Mouse (Mus musculus) forebrain, embryonic 12.5 days (tissue): ENCODE data around the gene Pigk. TPM values are rescaled to one million over a fixed set of nuclear protein-coding genes. Genes with fewer than 3 reads are reported as not detected.
A peak's percentile ranks its signal among the peaks of the same experiment; 100 is the strongest.

ENCODE experiments used
- ATAC-seq: fragments of 200-750 bp; cut with Nextera tagmentation; 2 replicates; pipeline ENCODE4 v1.8.0; 2017; ENCODE audit warnings: moderate TSS enrichment; ENCODE audit not compliant: low FRiP score
- H3K27ac ChIP-seq: fragments of 300-500 bp; sonication (generic); 2 replicates; pipeline ENCODE4 v1.5.1; 2016; ENCODE audit warnings: mild to moderate bottlenecking
- H3K27me3 ChIP-seq: fragments of 300-500 bp; sonication (generic); 2 replicates; pipeline ENCODE4 v1.6.1; 2016; ENCODE audit warnings: mild to moderate bottlenecking
- H3K36me3 ChIP-seq: fragments of 300-500 bp; sonication (generic); replicated peaks from 2 replicates; pipeline ENCODE4 v1.6.1; 2016; ENCODE audit warnings: mild to moderate bottlenecking
- H3K4me1 ChIP-seq: fragments of 300-500 bp; sonication (generic); 2 replicates; pipeline ENCODE4 v1.6.1; 2016
- H3K4me2 ChIP-seq: fragments of 300-500 bp; sonication (generic); 2 replicates; pipeline ENCODE4 v1.6.1; 2016; ENCODE audit warnings: mild to moderate bottlenecking, moderate library complexity
- H3K4me3 ChIP-seq: fragments of 300-500 bp; sonication (generic); replicated peaks from 2 replicates; pipeline ENCODE4 v1.5.1; 2016; ENCODE audit warnings: mild to moderate bottlenecking
- H3K9ac ChIP-seq: fragments of 300-500 bp; sonication (generic); 2 replicates; pipeline ENCODE4 v1.6.1; 2016; ENCODE audit warnings: mild to moderate bottlenecking
- H3K9me3 ChIP-seq: fragments of 300-500 bp; sonication (generic); 2 replicates; pipeline ENCODE4 v1.6.1; 2016
- WGBS: fragments of 180-500 bp; shearing (Covaris S2); methylation state at CpG from one replicate; pipeline ENCODE4 v1.1.7; 2016; 5-methylcytosine and 5-hydroxymethylcytosine counted together
- polyA plus RNA-seq: library from polyadenylated mRNA; unstranded; fragments of >200 nt; fragmentation: Nextera tagmentation; extraction: Ambion mirVana; gene quantifications from 2 replicates; pipeline ENCODE4 v1.2.1, GENCODE M21; 2016

Pigk gene
- polyA plus RNA-seq, 1 experiment from 2014 or later, result 32.5 TPM

- no peaks in the 10 kb centered on the region for H3K36me3 ChIP-seq
- H3K9ac ChIP-seq, result no peak overlapping the region
- peaks cover 7% of the 10 kb centered on the region; the same call in 1 of the 2 replicates for H3K4me1 ChIP-seq
- H3K4me3 ChIP-seq, result no peak overlapping the region
- no peak overlapping the region for H3K4me2 ChIP-seq
- no peak for ATAC-seq
- H3K9me3 ChIP-seq, result no peaks in the 10 kb centered on the region
- no peak overlapping the region for H3K27ac ChIP-seq
- WGBS, result 78% methylated on average over 12 of the region's 12 CpGs
- H3K27me3 ChIP-seq, result no peaks in the 10 kb centered on the region
Observed at GRCm38 (mm10) chr3:152867654-152868525, 154.0 kb downstream of the Pigk start.

GRCm38 (mm10) chr3:152872054-152872453 lies 158.2 kb downstream of the Pigk start:
- Histone ChIP-seq H3K4me3 (no peak overlapping the region), H3K9me3 (no peaks in the 10 kb centered on the region), H3K36me3 (no peaks in the 10 kb centered on the region), H3K4me1 (peaks cover 15% of the 10 kb centered on the region; the same call in 1 of the 2 replicates), H3K27ac (0 out of 2 replicates have a peak overlapping the region, but pooled peaks have one; percentile 25), H3K4me2 (no peak overlapping the region), H3K9ac (no peak overlapping the region), H3K27me3 (no peaks in the 10 kb centered on the region)
- peak; percentile 57 for ATAC-seq
- WGBS, result 74% methylated on average over 12 of the region's 12 CpGs

GRCm38 (mm10) chr3:152872596-152872995 lies 158.7 kb downstream of the Pigk start:
- Histone ChIP-seq H3K4me3 (no peak overlapping the region), H3K4me1 (peaks cover 15% of the 10 kb centered on the region; the same call in 1 of the 2 replicates), H3K27ac (no peak overlapping the region), H3K9me3 (no peaks in the 10 kb centered on the region), H3K9ac (no peak overlapping the region), H3K36me3 (no peaks in the 10 kb centered on the region), H3K27me3 (no peaks in the 10 kb centered on the region), H3K4me2 (no peak overlapping the region)
- 53% methylated on average over 6 of the region's 6 CpGs for WGBS
- peak; percentile 42 for ATAC-seq

- WGBS, result 85% methylated on average over 17 of the region's 17 CpGs
- Histone ChIP-seq H3K4me3 (no peak overlapping the region), H3K4me1 (peaks cover 15% of the 10 kb centered on the region; the same call in 1 of the 2 replicates), H3K27me3 (no peaks in the 10 kb centered on the region), H3K9me3 (no peaks in the 10 kb centered on the region), H3K9ac (no peak overlapping the region), H3K4me2 (no peak overlapping the region), H3K36me3 (no peaks in the 10 kb centered on the region), H3K27ac (no peak overlapping the region)
- ATAC-seq, result no peak
Observed at GRCm38 (mm10) chr3:152874431-152875355, 160.8 kb downstream of the Pigk start.

- Histone ChIP-seq H3K27me3 (no peaks in the 10 kb centered on the region), H3K9ac (no peak overlapping the region), H3K4me3 (no peak overlapping the region), H3K4me1 (peaks cover 15% of the 10 kb centered on the region; the same call in 1 of the 2 replicates), H3K9me3 (no peaks in the 10 kb centered on the region), H3K36me3 (no peaks in the 10 kb centered on the region), H3K4me2 (no peak overlapping the region), H3K27ac (no peak overlapping the region)
- 84% methylated on average over 6 of the region's 6 CpGs for WGBS
- no peak for ATAC-seq
Observed at GRCm38 (mm10) chr3:152875723-152876290, 161.9 kb downstream of the Pigk start.

GRCm38 (mm10) chr3:152880121-152880835 lies 166.4 kb downstream of the Pigk start:
- H3K27me3 ChIP-seq, result no peaks in the 10 kb centered on the region
- no peaks in the 10 kb centered on the region for H3K36me3 ChIP-seq
- no peak overlapping the region for H3K27ac ChIP-seq
- H3K4me2 ChIP-seq, result no peak overlapping the region
- ATAC-seq, result no peak
- WGBS, result 69% methylated on average over 15 of the region's 15 CpGs
- H3K9me3 ChIP-seq, result no peaks in the 10 kb centered on the region
- H3K9ac ChIP-seq, result no peak overlapping the region
- peaks cover 13% of the 10 kb centered on the region for H3K4me1 ChIP-seq
- H3K4me3 ChIP-seq, result no peak overlapping the region

- no peaks in the 10 kb centered on the region for H3K36me3 ChIP-seq
- H3K4me3 ChIP-seq, result no peak overlapping the region
- H3K4me2 ChIP-seq, result no peak overlapping the region
- H3K4me1 ChIP-seq, result peaks cover 13% of the 10 kb centered on the region
- ATAC-seq, result no peak
- no peak overlapping the region for H3K27ac ChIP-seq
- no peaks in the 10 kb centered on the region for H3K27me3 ChIP-seq
- no peak overlapping the region for H3K9ac ChIP-seq
- no peaks in the 10 kb centered on the region for H3K9me3 ChIP-seq
- 89% methylated on average over 4 of the region's 4 CpGs for WGBS
Observed at GRCm38 (mm10) chr3:152881706-152882105, 167.8 kb downstream of the Pigk start.

- no peak overlapping the region for H3K27ac ChIP-seq
- peaks cover 13% of the 10 kb centered on the region for H3K4me1 ChIP-seq
- H3K9me3 ChIP-seq, result no peaks in the 10 kb centered on the region
- H3K4me2 ChIP-seq, result no peak overlapping the region
- no peaks in the 10 kb centered on the region for H3K27me3 ChIP-seq
- 70% methylated on average over 3 of the region's 3 CpGs for WGBS
- no peak overlapping the region for H3K9ac ChIP-seq
- H3K4me3 ChIP-seq, result no peak overlapping the region
- no peaks in the 10 kb centered on the region for H3K36me3 ChIP-seq
- ATAC-seq, result no peak
Observed at GRCm38 (mm10) chr3:152883556-152883955, 169.7 kb downstream of the Pigk start.

- no peaks in the 10 kb centered on the region for H3K27me3 ChIP-seq
Observed at GRCm38 (mm10) chr3:152886749-152887148, 172.8 kb downstream of the Pigk start.

GRCm38 (mm10) chr3:152888116-152888515 lies 174.2 kb downstream of the Pigk start:
- no peak overlapping the region for H3K4me3 ChIP-seq
- H3K9me3 ChIP-seq, result no peaks in the 10 kb centered on the region
- no peaks in the 10 kb centered on the region for H3K27me3 ChIP-seq
- peaks cover 9% of the 10 kb centered on the region for H3K4me1 ChIP-seq
- no peaks in the 10 kb centered on the region for H3K36me3 ChIP-seq
- WGBS, result 71% methylated on average over 7 of the region's 7 CpGs
- H3K4me2 ChIP-seq, result no peak overlapping the region
- H3K9ac ChIP-seq, result no peak overlapping the region
- H3K27ac ChIP-seq, result no peak overlapping the region
- ATAC-seq, result no peak

More at GRCm38 (mm10) chr3:152886749-152887148, 172.8 kb downstream of the Pigk start:
- Histone ChIP-seq H3K27ac (no peak overlapping the region), H3K36me3 (no peaks in the 10 kb centered on the region), H3K4me3 (no peak overlapping the region), H3K4me2 (no peak overlapping the region), H3K9me3 (no peaks in the 10 kb centered on the region), H3K4me1 (peaks cover 9% of the 10 kb centered on the region), H3K9ac (no peak overlapping the region)
- ATAC-seq, result no peak

- H3K9me3 ChIP-seq, result no peaks in the 10 kb centered on the region
- ATAC-seq, result no peak
- H3K36me3 ChIP-seq, result no peaks in the 10 kb centered on the region
- no peaks in the 10 kb centered on the region for H3K4me1 ChIP-seq
- no peak overlapping the region for H3K4me2 ChIP-seq
- H3K4me3 ChIP-seq, result no peak overlapping the region
- no peak overlapping the region for H3K9ac ChIP-seq
- WGBS, result 76% methylated on average over 4 of the region's 4 CpGs
- no peaks in the 10 kb centered on the region for H3K27me3 ChIP-seq
- no peak overlapping the region for H3K27ac ChIP-seq
Observed at GRCm38 (mm10) chr3:152894935-152895334, 181.0 kb downstream of the Pigk start.
